Mouse (Mus musculus) fat pad, adult 2 months (tissue): ENCODE results near the gene Tmem200b.

ENCODE experiments used
- DNase-seq: peaks from one replicate; pipeline ENCODE4 v3.0.0-alpha.2; 2011; ENCODE audit warnings: low read depth, low spot score; ENCODE audit errors: extremely low read depth

Tmem200b gene

GRCm38 (mm10) chr4:131921461-131922346 is at the start of gene Tmem200b:
Gene Tmem200b (plus strand): TSS chr4:131921771.
- DNase-seq, result no peak

GRCm38 (mm10) chr4:131872672-131873292 is 48.8 kb upstream of the Tmem200b start:
- no peak for DNase-seq

- no peak for DNase-seq
Observed at GRCm38 (mm10) chr4:131873293-131874168, 48.0 kb upstream of the Tmem200b start, which contains the start of gene Srsf4. Gene Srsf4 (plus strand): TSS chr4:131873617.

GRCm38 (mm10) chr4:131874169-131874536 is 47.4 kb upstream of the Tmem200b start:
- no peak for DNase-seq

GRCm38 (mm10) chr4:131874567-131874966 is 47.0 kb upstream of the Tmem200b start:
- no peak for DNase-seq

- DNase-seq, result no peak
Observed at GRCm38 (mm10) chr4:131875242-131875641, 46.3 kb upstream of the Tmem200b start.

GRCm38 (mm10) chr4:131876836-131877235 is 44.7 kb upstream of the Tmem200b start:
- DNase-seq, result no peak

- DNase-seq, result no peak
Observed at GRCm38 (mm10) chr4:131879692-131880091, 41.9 kb upstream of the Tmem200b start.

GRCm38 (mm10) chr4:131881306-131881705 is 40.3 kb upstream of the Tmem200b start:
- no peak for DNase-seq

- DNase-seq, result no peak
Observed at GRCm38 (mm10) chr4:131883571-131883970, 38.0 kb upstream of the Tmem200b start.

- no peak for DNase-seq
Observed at GRCm38 (mm10) chr4:131885376-131885775, 36.2 kb upstream of the Tmem200b start.

GRCm38 (mm10) chr4:131888564-131888963 is 33.0 kb upstream of the Tmem200b start:
- DNase-seq, result no peak

GRCm38 (mm10) chr4:131890692-131891091 is 30.9 kb upstream of the Tmem200b start:
- DNase-seq, result no peak

- no peak for DNase-seq
Observed at GRCm38 (mm10) chr4:131897109-131897508, 24.5 kb upstream of the Tmem200b start.

GRCm38 (mm10) chr4:131897787-131898186 is 23.8 kb upstream of the Tmem200b start:
- no peak for DNase-seq

- DNase-seq, result no peak
Observed at GRCm38 (mm10) chr4:131898503-131899179, 22.9 kb upstream of the Tmem200b start.

GRCm38 (mm10) chr4:131899180-131899554 is 22.4 kb upstream of the Tmem200b start:
- no peak for DNase-seq

- DNase-seq, result no peak
Observed at GRCm38 (mm10) chr4:131901090-131901489, 20.5 kb upstream of the Tmem200b start.

- no peak for DNase-seq
Observed at GRCm38 (mm10) chr4:131904478-131904877, 17.1 kb upstream of the Tmem200b start.

- DNase-seq, result peak; percentile 19
Observed at GRCm38 (mm10) chr4:131906423-131906822, 15.1 kb upstream of the Tmem200b start.

- no peak for DNase-seq
Observed at GRCm38 (mm10) chr4:131907912-131908311, 13.7 kb upstream of the Tmem200b start.
